Mouse (Mus musculus): Measurements from ENCODE around the gene Ube2ql1. TPM values are rescaled to one million over a fixed set of nuclear protein-coding genes. Genes with fewer than 3 reads are reported as not detected.

Gene Ube2ql1
- polyA plus RNA-seq, 1 experiment from 2014 or later = 0.32 TPM

DNA sequence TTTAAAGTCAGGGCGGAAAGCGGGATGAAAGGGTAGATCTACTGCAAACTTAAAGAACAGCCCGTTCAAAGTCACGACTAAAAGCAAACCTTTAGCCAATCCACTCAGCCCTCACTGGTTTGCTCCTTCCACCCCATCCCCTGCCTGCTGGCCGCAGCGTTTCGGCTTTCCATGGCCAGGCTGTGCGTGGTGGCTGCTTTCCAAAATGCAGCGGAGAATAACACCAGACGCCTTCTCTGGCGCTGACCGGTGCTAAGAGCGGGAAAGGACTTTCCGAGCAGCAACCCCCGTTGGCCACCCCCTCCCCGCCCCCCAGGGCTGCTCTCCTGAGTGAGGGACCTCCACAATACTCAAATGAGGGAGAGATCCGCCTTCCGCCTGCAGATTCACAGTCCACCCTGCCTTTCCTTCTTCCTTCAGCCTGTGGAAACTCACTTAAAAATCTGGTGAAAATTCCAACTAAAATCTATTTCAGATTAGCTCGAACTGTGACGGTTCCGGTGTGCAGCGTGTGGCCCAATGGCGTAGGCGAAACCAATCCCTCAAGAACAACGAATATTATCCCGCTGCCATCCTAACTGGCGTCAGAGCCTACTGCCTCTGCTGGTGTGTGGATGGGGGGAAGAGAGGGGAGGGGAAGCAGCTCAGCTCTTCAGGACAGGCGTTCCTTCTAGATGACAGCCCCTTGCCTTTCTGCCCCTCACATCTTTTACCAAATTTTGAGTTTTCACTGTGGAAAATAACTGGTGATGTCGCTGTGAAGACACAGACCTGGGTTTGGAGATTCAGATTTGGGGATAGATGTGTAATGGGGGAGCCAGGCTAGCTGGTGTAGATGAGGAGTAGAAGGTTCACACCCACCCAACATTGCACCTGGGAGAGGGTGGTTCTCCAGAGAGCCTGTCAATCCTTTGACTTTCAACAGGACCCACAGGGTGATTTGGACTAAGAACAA is 919 bp upstream of the Ube2ql1 start:
- Histone ChIP-seq H3K27ac (no peak overlapping the region), H3K9me3 (no peaks in the 10 kb centered on the region), H3K4me1 (peaks cover 19% of the 10 kb centered on the region; the same call in 1 of the 2 replicates), H3K36me3 (no peaks in the 10 kb centered on the region), H3K27me3 (replicated peaks) (peaks cover 49% of the 10 kb centered on the region), H3K4me2 (peak overlapping the region; percentile 97), H3K9ac (no peak overlapping the region), H3K4me3 (replicated peaks) (peak overlapping the region; percentile 60)
- peak; percentile 48; the same call in 1 of the 2 replicates for ATAC-seq (ENCODE audit: insufficient read depth, low FRiP score, low read depth)
- WGBS = 2% methylated on average over 29 of the region's 29 CpGs

DNA sequence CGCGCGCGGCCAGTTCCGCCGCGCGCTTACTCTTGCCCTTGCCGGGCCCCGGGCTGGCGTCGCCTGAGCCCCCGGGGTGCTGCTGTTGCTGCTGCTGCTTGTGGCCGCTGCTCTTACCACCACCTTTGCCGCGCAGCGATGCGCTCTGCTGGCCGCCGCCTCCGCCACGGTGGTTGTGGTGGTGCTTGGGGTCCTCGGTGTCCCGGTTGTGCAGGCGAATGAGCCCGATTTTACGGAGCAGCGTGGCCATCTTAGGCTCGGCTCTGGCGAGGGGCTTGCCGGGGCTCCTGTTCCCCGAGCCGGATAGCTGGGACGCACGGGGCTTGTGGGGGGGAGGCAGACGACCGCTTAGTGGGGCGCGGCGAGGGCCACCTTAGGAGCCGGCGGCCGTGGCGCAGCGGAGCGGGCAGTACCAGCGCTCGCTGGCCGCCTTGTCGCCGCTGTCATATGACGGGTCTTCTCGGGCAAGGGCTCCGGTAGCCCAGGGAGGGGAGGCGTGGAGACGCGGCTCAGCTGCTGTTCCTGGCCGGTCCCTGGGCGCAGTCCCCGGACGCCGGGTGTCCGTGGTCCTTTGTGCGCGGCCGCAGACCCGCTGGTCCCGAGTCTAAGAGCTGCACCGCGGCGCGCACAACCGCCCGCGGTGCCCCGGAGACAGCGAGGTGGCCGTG is 464 bp downstream of the Ube2ql1 start:
- peak; percentile 28 for ATAC-seq (ENCODE audit: insufficient read depth, low FRiP score, low read depth)
- H3K27me3 ChIP-seq (replicated peaks) = peaks cover 59% of the 10 kb centered on the region
- no peaks in the 10 kb centered on the region for H3K9me3 ChIP-seq
- under 1% methylated on average over 71 of the region's 78 CpGs for WGBS
- no peak overlapping the region for H3K27ac ChIP-seq
- H3K4me3 ChIP-seq (replicated peaks) = peak overlapping the region; percentile 60
- H3K36me3 ChIP-seq = no peaks in the 10 kb centered on the region
- H3K4me2 ChIP-seq = peak overlapping the region; percentile 97
- peak overlapping the region; percentile 35; the same call in 1 of the 2 replicates for H3K9ac ChIP-seq
- H3K4me1 ChIP-seq = peaks cover 19% of the 10 kb centered on the region; the same call in 1 of the 2 replicates

DNA sequence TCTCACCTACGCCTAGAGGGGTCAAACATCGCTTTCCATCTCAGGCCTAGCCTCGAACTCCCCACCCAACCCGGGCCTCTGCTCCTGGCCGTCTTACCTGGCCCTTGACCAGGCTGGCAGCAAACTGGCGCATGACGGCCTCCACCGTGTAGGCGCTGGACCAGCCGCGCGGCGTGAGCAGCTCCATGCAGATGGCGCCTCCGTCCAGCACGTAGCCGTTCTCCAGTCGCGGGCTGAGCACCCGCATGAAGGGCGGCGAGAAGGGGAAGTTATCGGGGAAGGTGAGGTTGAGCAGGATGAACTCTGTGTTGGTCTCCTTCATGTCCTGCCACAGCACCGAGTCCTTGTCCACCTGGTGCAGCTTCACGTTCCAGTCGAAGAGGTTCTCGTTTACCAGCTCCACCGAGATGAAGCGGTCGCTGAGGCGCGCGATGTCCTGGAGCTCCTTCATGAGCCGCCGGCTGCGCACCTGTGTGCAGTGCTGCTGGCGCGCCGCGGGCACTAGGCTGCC is 1.2 kb downstream of the Ube2ql1 start:
- Histone ChIP-seq H3K4me2 (peak overlapping the region; percentile 97), H3K27ac (no peak overlapping the region), H3K36me3 (no peaks in the 10 kb centered on the region), H3K27me3 (replicated peaks) (peaks cover 59% of the 10 kb centered on the region), H3K9ac (no peak overlapping the region), H3K4me3 (replicated peaks) (peak overlapping the region; percentile 60), H3K9me3 (no peaks in the 10 kb centered on the region), H3K4me1 (peaks cover 19% of the 10 kb centered on the region; the same call in 1 of the 2 replicates)
- under 1% methylated on average over 40 of the region's 40 CpGs for WGBS
- no peak for ATAC-seq (ENCODE audit: insufficient read depth, low FRiP score, low read depth)

DNA sequence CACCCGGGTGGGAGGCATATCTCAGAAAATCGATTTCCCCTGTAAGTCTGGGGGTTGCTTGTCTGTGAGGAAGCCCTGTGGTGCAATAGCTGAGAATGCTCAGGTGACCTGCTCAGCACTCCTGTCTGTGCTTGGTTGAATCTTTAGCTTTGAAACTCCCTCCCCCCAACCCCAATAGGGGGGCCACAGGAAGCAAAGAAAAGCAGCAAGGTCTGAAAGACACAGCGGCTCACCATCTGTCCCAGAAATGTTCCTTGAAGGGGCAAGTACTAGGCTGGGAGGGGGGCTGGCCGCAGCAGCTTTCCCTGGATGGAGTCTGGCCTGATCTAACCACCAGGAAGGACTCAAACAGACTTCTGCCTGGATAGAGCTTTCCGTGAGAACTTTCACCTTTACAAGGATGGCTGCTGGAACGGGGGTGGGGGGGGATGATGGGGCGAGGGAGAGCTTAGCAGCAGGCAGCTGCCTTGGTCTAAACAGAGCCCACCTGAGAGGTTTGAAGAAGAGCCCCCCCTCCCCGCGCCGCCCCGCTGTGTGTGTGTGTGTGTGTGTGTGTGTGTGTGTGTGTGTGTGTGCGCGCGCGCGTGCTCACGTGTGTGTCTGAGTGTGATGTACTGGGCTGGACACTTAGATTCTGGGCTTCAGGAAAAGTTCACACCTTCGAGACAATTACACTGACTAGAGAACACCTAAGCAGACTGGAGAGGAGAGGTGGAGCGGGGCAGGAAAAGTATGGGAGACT is 2.1 kb downstream of the Ube2ql1 start:
- peaks cover 59% of the 10 kb centered on the region for H3K27me3 ChIP-seq (replicated peaks)
- no peaks in the 10 kb centered on the region for H3K9me3 ChIP-seq
- peaks cover 19% of the 10 kb centered on the region; the same call in 1 of the 2 replicates for H3K4me1 ChIP-seq
- H3K27ac ChIP-seq = no peak overlapping the region
- peak overlapping the region; percentile 97 for H3K4me2 ChIP-seq
- no peaks in the 10 kb centered on the region for H3K36me3 ChIP-seq
- H3K9ac ChIP-seq = no peak overlapping the region
- 17% methylated on average over 16 of the region's 19 CpGs for WGBS
- peak overlapping the region; percentile 60; the same call in 1 of the 2 replicates for H3K4me3 ChIP-seq (replicated peaks)
- no peak for ATAC-seq (ENCODE audit: insufficient read depth, low FRiP score, low read depth)

DNA sequence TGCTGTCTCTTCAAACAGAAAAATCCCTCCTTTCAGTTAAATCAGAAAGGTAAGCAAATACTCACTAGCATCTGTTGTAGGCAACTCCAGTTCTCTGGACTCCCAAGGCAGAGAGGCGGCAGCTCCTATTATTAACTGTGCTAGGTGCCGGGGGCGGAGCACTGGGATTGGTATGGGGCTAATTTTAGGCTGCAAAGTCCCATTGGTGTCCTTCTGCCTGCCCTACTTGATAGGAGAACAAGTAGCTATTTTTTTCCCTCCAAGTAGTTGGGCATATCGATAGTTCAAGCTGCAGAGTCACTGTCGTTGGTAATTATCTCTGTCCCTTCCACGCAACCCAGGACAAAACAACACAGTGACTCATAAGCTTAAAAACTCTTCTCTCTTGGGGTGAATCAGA is 7.1 kb downstream of the Ube2ql1 start:
- no peak overlapping the region for H3K4me3 ChIP-seq (replicated peaks)
- no peaks in the 10 kb centered on the region for H3K36me3 ChIP-seq
- H3K27ac ChIP-seq = no peak overlapping the region
- WGBS = 89% methylated on average over 6 of the region's 6 CpGs
- H3K9ac ChIP-seq = no peak overlapping the region
- ATAC-seq (ENCODE audit: insufficient read depth, low FRiP score, low read depth) = no peak
- no peak overlapping the region for H3K4me2 ChIP-seq
- H3K4me1 ChIP-seq = 0 out of 2 replicates have a peak, but pooled peaks cover 1% of the 10 kb centered on the region
- H3K27me3 ChIP-seq (replicated peaks) = peaks cover 27% of the 10 kb centered on the region
- H3K9me3 ChIP-seq = no peaks in the 10 kb centered on the region

DNA sequence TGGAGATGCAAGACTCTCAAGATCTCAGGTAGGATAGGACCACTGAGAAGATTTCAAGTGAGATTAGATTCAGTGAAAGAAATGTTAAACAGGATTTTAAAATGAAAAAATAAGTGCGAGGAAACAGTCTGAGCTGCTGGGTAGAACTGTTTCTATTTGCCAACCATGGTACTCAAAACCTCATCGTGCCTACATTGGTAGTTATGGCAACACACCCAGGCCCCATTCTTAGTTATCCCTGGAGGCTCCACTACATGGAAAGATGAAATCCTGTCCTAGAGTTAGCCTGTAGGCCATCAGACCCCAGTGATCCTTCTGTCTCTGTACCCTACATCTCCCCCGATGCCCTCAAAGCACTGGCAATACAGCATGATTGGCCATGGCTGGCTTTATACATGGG is 14.3 kb downstream of the Ube2ql1 start:
- WGBS = 86% methylated on average over 3 of the region's 3 CpGs
- Histone ChIP-seq H3K36me3 (no peaks in the 10 kb centered on the region), H3K27ac (no peak overlapping the region), H3K4me1 (no peaks in the 10 kb centered on the region), H3K4me2 (no peak overlapping the region), H3K9ac (no peak overlapping the region), H3K9me3 (no peaks in the 10 kb centered on the region), H3K27me3 (replicated peaks) (no peaks in the 10 kb centered on the region), H3K4me3 (replicated peaks) (no peak overlapping the region)
- ATAC-seq (ENCODE audit: insufficient read depth, low FRiP score, low read depth) = no peak

DNA sequence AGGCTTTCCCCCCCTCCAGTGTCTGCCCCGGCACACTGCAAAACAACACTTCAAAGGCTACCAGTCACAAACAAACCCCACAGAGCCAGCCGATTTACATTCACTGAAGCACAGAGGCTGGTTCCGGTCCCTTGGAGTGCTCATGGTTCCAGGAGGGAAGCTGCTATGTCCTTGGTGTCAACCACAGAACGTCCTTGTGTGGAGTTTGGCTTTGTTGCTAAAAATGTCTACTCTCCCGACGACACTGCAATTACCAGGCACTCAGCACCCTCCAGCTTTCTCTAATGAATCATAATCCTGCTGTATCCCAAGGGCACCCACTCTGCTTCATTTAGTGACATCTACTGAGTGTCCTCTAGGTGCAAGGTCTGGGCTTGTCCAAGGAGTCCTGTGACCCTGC is 18.5 kb downstream of the Ube2ql1 start:
- no peak overlapping the region for H3K9ac ChIP-seq
- no peaks in the 10 kb centered on the region for H3K36me3 ChIP-seq
- no peak overlapping the region for H3K4me2 ChIP-seq
- 20% methylated on average over 6 of the region's 6 CpGs for WGBS
- H3K9me3 ChIP-seq = no peaks in the 10 kb centered on the region
- no peaks in the 10 kb centered on the region for H3K4me1 ChIP-seq
- H3K27me3 ChIP-seq (replicated peaks) = no peaks in the 10 kb centered on the region
- no peak overlapping the region for H3K4me3 ChIP-seq (replicated peaks)
- no peak for ATAC-seq (ENCODE audit: insufficient read depth, low FRiP score, low read depth)
- no peak overlapping the region for H3K27ac ChIP-seq

DNA sequence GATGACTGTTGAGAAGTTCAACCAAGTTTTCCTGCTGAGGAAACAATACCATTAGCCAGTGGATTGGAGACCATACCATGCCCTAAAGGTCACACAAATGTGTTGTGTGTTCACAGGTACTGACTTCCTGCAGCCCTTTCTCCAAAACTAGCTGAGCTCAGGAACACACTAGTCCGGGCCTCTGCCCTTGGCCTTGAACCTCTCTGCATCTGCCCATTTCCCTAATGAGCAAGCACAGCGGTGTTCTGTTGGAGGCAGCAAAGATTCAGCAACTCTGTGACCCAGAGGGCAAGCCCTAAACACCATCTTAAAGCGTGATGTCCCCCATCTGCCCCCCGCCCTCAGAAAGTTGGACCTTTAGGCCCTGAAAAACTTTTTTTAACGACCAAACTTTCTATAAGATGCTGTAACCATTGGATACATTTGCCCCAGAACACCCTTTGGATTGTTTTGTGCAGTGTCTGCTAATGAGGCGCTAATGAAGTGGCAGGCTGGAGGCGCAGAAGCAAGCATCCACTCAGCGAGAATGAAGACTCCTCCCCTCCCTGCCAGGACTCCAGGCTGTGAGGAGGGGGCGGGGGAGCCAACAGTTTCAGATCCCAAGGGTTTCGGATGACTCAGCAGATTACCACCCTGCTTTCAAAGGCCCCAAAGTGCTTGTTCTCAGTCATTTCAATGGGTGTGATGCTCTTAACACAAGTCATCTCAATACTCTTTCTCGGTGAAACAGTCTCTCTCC is 21.7 kb downstream of the Ube2ql1 start:
- no peak overlapping the region for H3K9ac ChIP-seq
- no peak overlapping the region for H3K4me2 ChIP-seq
- no peak for ATAC-seq (ENCODE audit: insufficient read depth, low FRiP score, low read depth)
- H3K4me1 ChIP-seq = no peaks in the 10 kb centered on the region
- H3K9me3 ChIP-seq = no peaks in the 10 kb centered on the region
- WGBS = 10% methylated on average over 11 of the region's 11 CpGs
- H3K36me3 ChIP-seq = no peaks in the 10 kb centered on the region
- H3K27ac ChIP-seq = no peak overlapping the region
- H3K27me3 ChIP-seq (replicated peaks) = no peaks in the 10 kb centered on the region
- no peak overlapping the region for H3K4me3 ChIP-seq (replicated peaks)

DNA sequence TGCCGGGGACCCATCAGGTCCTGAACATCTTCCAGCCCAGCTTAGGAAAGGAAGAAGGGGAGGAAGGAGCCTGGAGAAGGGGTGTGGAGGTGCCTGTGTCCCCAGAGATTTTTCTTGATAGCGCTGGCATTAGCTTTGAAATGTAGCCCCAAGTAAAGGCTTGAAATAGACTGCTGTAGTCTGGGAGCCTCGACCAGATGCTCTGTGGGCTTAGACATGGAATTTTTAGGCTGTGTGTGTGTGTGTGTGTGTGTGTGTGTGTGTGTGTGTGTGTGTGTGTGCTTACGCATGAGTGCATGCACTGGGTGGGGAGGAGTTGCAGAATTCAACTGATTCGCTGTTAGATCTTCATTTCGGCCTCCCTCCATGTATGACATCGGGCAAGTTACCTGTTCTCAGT is 31.5 kb downstream of the Ube2ql1 start:
- Histone ChIP-seq H3K9ac (no peak overlapping the region), H3K4me1 (no peaks in the 10 kb centered on the region), H3K36me3 (no peaks in the 10 kb centered on the region), H3K4me3 (replicated peaks) (no peak overlapping the region), H3K4me2 (no peak overlapping the region), H3K27me3 (replicated peaks) (no peaks in the 10 kb centered on the region), H3K9me3 (no peaks in the 10 kb centered on the region), H3K27ac (no peak overlapping the region)
- 85% methylated on average over 7 of the region's 7 CpGs for whole genome bisulfite sequencing
- no peak for ATAC-seq (ENCODE audit: insufficient read depth, low FRiP score, low read depth)

DNA sequence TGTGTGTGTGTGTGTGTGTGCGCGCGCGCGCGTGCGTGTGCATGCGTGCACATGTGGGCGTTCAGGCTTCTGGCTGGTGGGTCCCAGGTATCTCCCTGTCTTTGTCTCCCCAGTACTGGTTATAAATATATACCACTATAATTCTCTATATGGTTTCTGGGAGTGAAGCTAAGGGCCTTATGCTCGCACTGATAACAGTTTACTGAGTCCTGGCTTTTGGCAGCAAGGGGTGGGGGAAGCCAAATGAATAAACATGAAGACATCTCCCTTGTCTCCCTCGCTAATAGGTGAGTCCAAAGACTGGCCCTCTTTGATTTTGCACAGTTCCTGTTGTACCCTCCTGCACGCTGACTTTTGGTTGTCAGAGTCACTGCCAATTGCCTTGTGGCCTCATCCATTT is 32.2 kb downstream of the Ube2ql1 start:
- 88% methylated on average over 12 of the region's 12 CpGs for WGBS
- ATAC-seq (ENCODE audit: insufficient read depth, low FRiP score, low read depth) = no peak
- no peak overlapping the region for H3K4me3 ChIP-seq (replicated peaks)
- H3K9me3 ChIP-seq = no peaks in the 10 kb centered on the region
- no peaks in the 10 kb centered on the region for H3K4me1 ChIP-seq
- no peaks in the 10 kb centered on the region for H3K36me3 ChIP-seq
- no peak overlapping the region for H3K9ac ChIP-seq
- H3K27ac ChIP-seq = no peak overlapping the region
- H3K27me3 ChIP-seq (replicated peaks) = no peaks in the 10 kb centered on the region
- no peak overlapping the region for H3K4me2 ChIP-seq

DNA sequence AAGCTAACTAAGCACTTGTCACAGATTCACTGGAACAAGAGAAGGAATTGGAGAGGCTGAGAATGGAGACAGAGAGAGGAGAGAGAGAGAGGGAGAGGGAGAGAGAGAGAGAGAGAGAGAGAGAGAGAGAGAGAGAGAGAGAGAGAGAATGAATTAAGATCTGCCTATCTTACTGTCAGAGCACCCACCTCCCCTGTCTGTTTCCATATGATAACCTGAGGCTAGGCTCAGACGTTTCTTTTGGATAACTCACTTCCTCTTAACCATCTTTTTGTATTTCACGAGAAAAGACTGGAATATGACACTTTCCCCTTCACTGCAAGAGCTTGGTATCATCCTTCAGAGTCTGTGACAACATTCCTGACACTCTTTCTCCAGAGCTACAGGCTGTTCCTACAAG is 32.8 kb downstream of the Ube2ql1 start:
- Histone ChIP-seq H3K4me2 (no peak overlapping the region), H3K27ac (no peak overlapping the region), H3K9me3 (no peaks in the 10 kb centered on the region), H3K36me3 (no peaks in the 10 kb centered on the region), H3K27me3 (replicated peaks) (no peaks in the 10 kb centered on the region), H3K9ac (no peak overlapping the region), H3K4me1 (no peaks in the 10 kb centered on the region), H3K4me3 (replicated peaks) (no peak overlapping the region)
- no peak for ATAC-seq (ENCODE audit: insufficient read depth, low FRiP score, low read depth)
- 31% methylated on average over 2 of the region's 2 CpGs for WGBS

Measured in stomach, embryonic 15.5 days (tissue).